Mouse (Mus musculus) common myeloid progenitor, adult 5-6 weeks (primary cell): Measurements from ENCODE around the gene 1700019D03Rik. TPM values are rescaled to one million over a fixed set of nuclear protein-coding genes. Genes with fewer than 3 reads are reported as not detected.

ENCODE experiments used
- ATAC-seq: replicated peaks from 2 replicates; pipeline ENCODE4 v1.8.0; 2016; ENCODE audit warnings: low read depth, mild to moderate bottlenecking, moderate TSS enrichment, inconsistent platforms; ENCODE audit not compliant: poor library complexity, severe bottlenecking
- total RNA-seq: library from RNA; stranded (forward); fragments of 200-1000, 187-1606 nt; gene quantifications from 2 replicates; pipeline ENCODE4 v1.2.3, GENCODE M21; 2017

The 1700019D03Rik gene
- total RNA-seq = 0.27 TPM in 1 of 2 replicates, not detected in the other

DNA sequence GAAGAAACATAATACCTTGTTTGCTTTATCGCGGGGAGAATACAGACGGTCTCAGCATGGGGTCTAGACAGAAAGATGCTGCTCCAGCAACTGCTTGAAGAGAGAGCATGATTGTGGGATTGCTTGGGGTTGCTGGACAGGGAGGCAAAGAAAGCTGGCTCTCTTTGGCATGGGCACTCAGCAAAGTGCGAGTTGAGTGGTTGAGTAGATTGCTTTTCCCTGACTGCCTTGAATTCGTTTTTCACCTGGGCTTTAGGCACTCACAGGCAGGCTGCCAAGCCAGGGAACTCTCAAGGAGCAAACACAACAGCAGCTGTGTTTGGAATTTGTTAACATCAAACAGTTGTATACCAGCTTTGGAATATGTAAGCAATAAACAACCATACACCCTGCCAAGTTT, at the start of gene 1700019D03Rik:
TSS of gene 1700019D03Rik (minus strand) at position 101 of the 400 bp plus-strand sequence.
- ATAC-seq = no peak

DNA sequence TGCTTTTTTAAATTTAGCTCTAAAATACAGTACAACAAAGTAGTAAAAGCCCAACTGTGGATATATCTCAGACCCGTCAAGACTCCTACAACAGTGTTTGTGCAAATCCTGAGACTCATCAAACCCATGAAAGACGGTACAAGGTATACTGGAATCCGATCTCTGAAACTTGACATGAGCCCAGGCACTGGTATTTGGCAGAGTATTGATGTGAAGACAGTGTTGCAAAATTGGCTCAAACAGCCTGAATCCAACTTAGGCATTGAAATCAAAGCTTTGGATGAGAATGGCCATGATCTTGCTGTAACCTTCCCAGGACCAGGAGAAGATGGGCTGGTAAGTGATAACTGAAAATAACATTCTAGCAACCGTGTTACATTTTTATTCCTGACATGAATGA, 43.9 kb upstream of the 1700019D03Rik start:
- ATAC-seq = no peak

- no peak for ATAC-seq
Measured at GRCm38 (mm10) chr1:53061871-53062608, 42.1 kb upstream of the 1700019D03Rik start.

GRCm38 (mm10) chr1:53061340-53061739, 41.4 kb upstream of the 1700019D03Rik start, which contains the start of gene Mstn:
Gene Mstn, plus strand, starts transcription at chr1:53061640.
- no peak for ATAC-seq

- no peak for ATAC-seq
Measured at GRCm38 (mm10) chr1:53060499-53060898, 40.5 kb upstream of the 1700019D03Rik start.

- ATAC-seq = no peak
Measured at GRCm38 (mm10) chr1:53059106-53059505, 39.1 kb upstream of the 1700019D03Rik start.

GRCm38 (mm10) chr1:53053087-53054022, 33.4 kb upstream of the 1700019D03Rik start:
- ATAC-seq = peak; percentile 80

GRCm38 (mm10) chr1:53049763-53050427, 29.9 kb upstream of the 1700019D03Rik start:
- ATAC-seq = no peak

- ATAC-seq = no peak
Measured at GRCm38 (mm10) chr1:53037443-53037871, 17.5 kb upstream of the 1700019D03Rik start.

GRCm38 (mm10) chr1:53032550-53032949, 12.6 kb upstream of the 1700019D03Rik start:
- 0 out of 2 replicates have a peak, but pooled peaks have one; percentile 52 for ATAC-seq

- no peak for ATAC-seq
Measured at GRCm38 (mm10) chr1:53018746-53019505, 1.1 kb downstream of the 1700019D03Rik start.

- ATAC-seq = no peak
Measured at GRCm38 (mm10) chr1:53015606-53016005, 4.4 kb downstream of the 1700019D03Rik start.

DNA sequence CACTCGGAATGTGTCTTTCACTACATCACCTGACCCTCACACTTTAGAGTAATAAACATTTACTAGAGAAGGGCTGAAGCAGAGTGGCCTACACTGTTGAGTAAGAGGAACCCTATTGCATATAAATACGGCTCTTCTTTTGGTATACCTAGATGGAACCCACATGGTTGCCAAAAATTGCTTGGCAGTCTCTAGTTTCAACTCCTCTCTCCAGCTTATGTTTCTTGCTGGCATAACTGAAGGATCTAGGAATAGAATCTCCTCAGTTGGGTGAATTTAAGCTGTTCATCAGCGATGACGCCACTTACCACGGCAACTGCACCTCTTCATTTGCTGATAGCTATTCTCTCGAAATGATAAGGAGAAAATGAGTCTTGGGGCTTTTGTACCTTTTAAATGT, 5.3 kb downstream of the 1700019D03Rik start:
- no peak for ATAC-seq

GRCm38 (mm10) chr1:52986692-52987091, 33.3 kb downstream of the 1700019D03Rik start:
- ATAC-seq = no peak

GRCm38 (mm10) chr1:52973198-52973597, 46.8 kb downstream of the 1700019D03Rik start:
- no peak for ATAC-seq

- ATAC-seq = no peak
Measured at GRCm38 (mm10) chr1:52971881-52972503, 48.0 kb downstream of the 1700019D03Rik start.

DNA sequence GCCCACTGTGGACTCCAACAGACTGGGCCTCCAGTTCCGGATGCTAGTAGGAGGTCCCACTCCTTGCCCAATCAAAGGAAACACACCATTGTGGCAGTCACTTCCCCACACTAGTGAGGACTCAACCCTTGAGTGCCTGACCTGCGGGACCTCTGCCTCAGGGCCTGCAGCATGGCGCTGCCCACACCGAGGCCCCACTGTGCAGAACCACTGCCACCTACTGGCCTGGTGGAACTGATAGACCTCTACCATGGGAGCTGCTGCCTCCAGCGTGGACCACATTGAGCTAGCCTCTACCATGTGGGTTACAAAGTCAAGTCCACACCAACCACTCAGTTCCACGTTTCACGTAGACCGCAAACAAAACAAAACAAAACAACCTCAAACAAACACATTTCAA, 55.4 kb downstream of the 1700019D03Rik start:
- peak; percentile 53; the same call in 1 of the 2 replicates for ATAC-seq

GRCm38 (mm10) chr1:52963097-52963496, 56.9 kb downstream of the 1700019D03Rik start:
- peak; percentile 84 for ATAC-seq

DNA sequence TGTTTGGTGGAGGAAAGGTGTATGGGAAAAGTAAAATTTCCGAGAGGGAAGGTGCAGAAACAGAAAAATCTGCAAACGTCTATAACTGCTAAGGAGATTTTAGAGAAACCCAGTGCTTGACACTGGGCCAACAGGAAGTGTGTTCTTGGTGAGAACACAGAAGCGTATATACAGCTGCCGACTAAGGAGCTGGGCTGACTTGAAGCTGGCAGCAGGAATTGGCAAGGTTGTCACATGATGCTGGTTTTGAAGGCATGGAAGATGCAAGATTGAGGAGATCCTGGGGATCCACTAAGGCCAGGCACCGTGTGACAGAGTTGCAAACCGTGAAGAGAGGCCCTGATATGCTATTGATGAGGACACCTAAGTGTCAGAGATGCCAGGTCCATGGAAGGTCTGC, 59.8 kb downstream of the 1700019D03Rik start:
- peak; percentile 59 for ATAC-seq
